Mouse (Mus musculus) lung, postnatal 0 days (tissue): ENCODE measurements around the gene Slc16a7.

Experiments used
- CTCF ChIP-seq: IDR thresholded peaks from 2 replicates; pipeline ENCODE4 v1.5.1; 2016; ENCODE audit warnings: antibody characterized with exemption, mild to moderate bottlenecking
- EP300 ChIP-seq: IDR thresholded peaks from 2 replicates; pipeline ENCODE4 v1.6.1; 2016; ENCODE audit warnings: antibody characterized with exemption, mild to moderate bottlenecking, control low read depth

DNA sequence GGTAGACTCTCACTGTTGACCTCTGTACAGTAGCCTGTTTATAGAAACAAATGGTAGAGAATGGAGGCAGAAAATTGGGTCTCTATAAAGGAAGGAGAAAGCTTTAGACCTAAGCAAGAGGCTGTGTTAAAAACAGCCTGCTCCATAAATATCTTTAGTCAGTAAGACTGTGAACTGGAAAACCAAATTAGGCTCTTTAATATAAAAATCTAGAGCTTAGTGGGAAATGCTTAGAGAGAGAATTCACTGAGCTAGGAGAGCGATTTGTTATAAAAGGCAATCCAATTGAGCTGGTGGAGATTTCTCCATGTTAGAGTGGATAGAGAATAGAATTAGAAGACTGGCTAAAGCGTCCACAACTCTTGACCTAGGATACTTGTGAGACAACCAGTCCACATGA lies 211.5 kb downstream of the Slc16a7 start:
- TF ChIP-seq CTCF (no peak), EP300 (no peak)
